9 mouse cellular contexts compared by ENCODE assay signal in the genomic region with DNA sequence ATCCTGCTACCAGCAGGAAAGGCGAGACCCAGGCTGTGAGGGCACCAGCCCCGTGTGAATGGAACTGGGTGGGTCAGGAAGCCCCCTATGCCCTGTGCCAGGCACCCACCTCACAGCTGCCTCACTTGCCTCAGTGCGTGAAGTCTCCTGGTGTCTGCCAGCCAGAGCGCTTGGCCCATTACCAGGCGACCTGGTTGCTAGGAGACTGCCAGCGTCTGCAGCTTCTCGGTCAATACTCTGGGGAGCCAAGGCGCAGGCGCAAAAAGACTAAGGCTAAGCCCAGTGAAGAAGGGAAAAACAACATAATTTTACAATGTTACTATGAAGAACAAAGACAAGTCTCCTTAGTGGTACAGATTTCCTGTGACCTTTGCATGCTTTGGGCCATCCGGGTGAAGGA. TPM values are rescaled to one million over a fixed set of nuclear protein-coding genes. Genes with fewer than 3 reads are reported as not detected.
DNase-seq lines count a peak whose midpoint lies in the region; TF ChIP-seq lines count a peak whose summit lies in the region.
"Had no signal": no experiment of that assay in that cellular context is flagged by ENCODE, and none has a peak within 500 bp of the region (broad histone marks: within the 10 kb centered on the region; RNA-seq: fewer than 3 reads in every experiment).

A gene (minus strand): TSS at position 192 of the 400 bp plus-strand sequence.

- no peaks in the 10 kb centered on the region for H3K27me3 ChIP-seq in liver, adult 2 months (ENCODE audit: control insufficient read depth, insufficient read depth, low read length)

- no peaks in the 10 kb centered on the region for H3K79me2 ChIP-seq in liver, adult 2 months (ENCODE audit: control insufficient read depth, insufficient read depth, low read length)

- no peak within 1 kb of the TSS for H3K4me3 ChIP-seq in liver, adult 2 months (ENCODE audit: insufficient read depth, low read depth, low read length)

- no peak within 1 kb of the TSS for H3K27ac ChIP-seq in liver, adult 2 months (replicated peaks; ENCODE audit: insufficient read depth, low read depth, low read length)

- WGBS in liver, adult 2 months: 24% methylated on average over 10 of the region's 10 CpGs

- peak; percentile 86 for DNase-seq in liver, adult 2 months (ENCODE audit: extremely low read depth, low read depth, low spot score)
- no peak for DNase-seq in liver
- DNase-seq in embryo, embryonic 9.5 days (ENCODE audit: extremely low spot score): peak; percentile 43
- DNase-seq in gastrocnemius, postnatal 4 days (ENCODE audit: low spot score in 2 of 2): peak; percentile 37 to 61
- DNase-seq in layer of hippocampus, adult 18-20 months (ENCODE audit: low spot score in 2 of 2): peak; percentile 79 to 87
- DNase-seq in lung, postnatal 10 days: peak; percentile 76
- peak; percentile 96 for DNase-seq in retina, postnatal 1 day
- DNase-seq in thymus, adult 18-20 months: no peak

- TF ChIP-seq CTCF in liver, adult 2 months (IDR thresholded peaks at IDR 0.05; ENCODE audit: low read depth, low read length): no peak

- peaks cover 16% of the 10 kb centered on the region for H3K4me1 ChIP-seq in liver, adult 2 months (ENCODE audit: control insufficient read depth, insufficient read depth, low read length)

- no peaks in the 10 kb centered on the region for H3K36me3 ChIP-seq in liver, adult 2 months (ENCODE audit: control insufficient read depth, insufficient read depth, low read length)

- no peak for TF ChIP-seq POLR2A in liver, adult 2 months (IDR thresholded peaks at IDR 0.05; ENCODE audit: extremely low read depth, insufficient read depth, low read length)

- no peak within 1 kb of the TSS for H3K9ac ChIP-seq in liver, adult 2 months (ENCODE audit: low read depth, low read length)

RNA-seq across cellular contexts. Expression of the gene that starts here (rescaled TPM):
- total RNA-seq in liver, adult 2 months (2014; rRNA removed): not detected in 2 replicates
- polyA plus RNA-seq in liver, adult 2 months (2012; rRNA removed): not detected in 2 replicates
- not detected for total RNA-seq in gastrocnemius, postnatal 4 days (2021)
- under 1 TPM; 0.68 to 0.87 TPM for total RNA-seq in layer of hippocampus, adult 18-20 months (2021)
- polyA plus RNA-seq: stomach, embryonic 16.5 days had no signal

Comparison
In these comparisons a context has a peak if more than half of its experiments do, and no peak if none do; other contexts are left out.
1. Peak in DNase-seq in liver, adult 2 months; RNA of the gene not detected or under 1 TPM.
2. Peak in DNase-seq in gastrocnemius, postnatal 4 days; RNA of the gene not detected or under 1 TPM.
3. Peak in DNase-seq in layer of hippocampus, adult 18-20 months; RNA of the gene not detected or under 1 TPM.
4. DNase-seq: peak in embryo, embryonic 9.5 days (single experiment), lung, postnatal 10 days (single experiment) and retina, postnatal 1 day (single experiment); none in liver (single experiment) and thymus, adult 18-20 months (0 of 2).